Mouse (Mus musculus) granulocyte monocyte progenitor cell, adult 5-6 weeks (primary cell): Measurements from ENCODE around the gene Gli2. TPM values are rescaled to one million over a fixed set of nuclear protein-coding genes. Genes with fewer than 3 reads are reported as not detected.

ENCODE experiments used
- ATAC-seq: replicated peaks from 2 replicates; pipeline ENCODE4 v1.8.0; 2016; ENCODE audit warnings: mild to moderate bottlenecking, moderate TSS enrichment, inconsistent platforms; ENCODE audit not compliant: poor library complexity, severe bottlenecking
- total RNA-seq, 2 experiments: library from RNA; stranded (forward) in 1 of 2; stranded (reverse) in 1 of 2; fragments of 200-712, 200-1000 nt in 1 of 2; fragments of >200 nt in 1 of 2; fragmentation: Nextera tagmentation in 1 of 2; gene quantifications; 2 replicates each; pipeline ENCODE4 v1.2.3; 2014 to 2017

Gli2 gene
- total RNA-seq, 2 experiments from 2014 or later, result not detected

DNA sequence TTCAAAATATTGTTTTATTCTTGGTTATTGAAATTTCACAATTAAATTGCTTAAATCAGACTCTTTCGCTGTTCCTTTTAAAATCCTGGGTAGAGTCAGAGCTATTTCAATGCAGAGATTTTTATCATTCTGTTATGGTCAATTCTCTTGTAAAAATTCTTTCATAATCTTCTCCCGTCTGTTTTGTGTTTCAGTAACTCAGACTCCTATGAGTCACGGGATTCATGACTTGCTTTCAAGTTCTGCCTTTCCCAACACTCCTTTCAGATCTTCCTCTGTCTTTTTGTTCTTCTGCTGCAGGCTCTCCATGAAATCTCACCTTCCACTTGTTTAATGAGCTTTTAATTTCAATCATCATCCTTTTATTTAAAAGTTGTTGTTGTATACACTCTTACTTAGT lies 100.4 kb downstream of the Gli2 start:
- no peak for ATAC-seq

DNA sequence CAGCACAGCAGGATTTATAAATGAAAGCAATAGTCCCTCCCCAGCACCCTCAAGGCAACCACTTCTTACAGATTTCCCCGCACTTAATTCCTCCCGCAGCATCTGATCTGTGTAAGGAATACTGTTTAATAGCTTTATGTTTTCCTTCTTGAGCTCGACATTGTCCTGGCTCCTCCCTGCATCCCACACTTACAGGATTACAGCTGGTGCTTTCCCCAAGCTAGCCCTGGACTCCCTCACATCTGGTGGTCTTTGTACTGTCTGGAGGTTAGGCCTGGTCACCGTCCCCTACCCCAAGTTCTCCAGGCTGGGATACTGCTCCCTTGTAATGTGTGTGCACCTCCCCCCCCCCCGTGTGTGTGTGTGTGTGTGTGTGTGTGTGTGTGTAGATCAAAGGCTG lies 101.1 kb downstream of the Gli2 start:
- ATAC-seq, result no peak

DNA sequence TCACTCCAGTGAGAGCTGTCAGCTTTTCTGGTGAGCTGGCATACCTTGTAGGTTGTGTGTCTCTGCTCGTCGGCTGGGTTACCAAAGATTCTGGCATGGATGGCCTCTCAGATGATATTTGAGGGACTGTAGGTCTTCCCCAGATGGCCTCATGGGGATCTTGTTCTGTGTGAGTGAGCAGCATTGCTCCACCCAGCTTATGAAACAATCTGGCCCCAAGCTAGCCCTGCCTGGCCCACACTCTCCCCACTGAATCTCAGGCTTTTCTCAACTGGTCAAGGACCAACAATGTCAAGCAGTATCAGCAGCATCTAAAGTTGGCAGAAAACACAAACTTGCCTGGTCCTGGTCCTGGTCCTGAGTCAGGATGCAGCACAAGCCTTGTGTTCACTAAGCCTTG lies 105.0 kb downstream of the Gli2 start:
- ATAC-seq, result no peak

DNA sequence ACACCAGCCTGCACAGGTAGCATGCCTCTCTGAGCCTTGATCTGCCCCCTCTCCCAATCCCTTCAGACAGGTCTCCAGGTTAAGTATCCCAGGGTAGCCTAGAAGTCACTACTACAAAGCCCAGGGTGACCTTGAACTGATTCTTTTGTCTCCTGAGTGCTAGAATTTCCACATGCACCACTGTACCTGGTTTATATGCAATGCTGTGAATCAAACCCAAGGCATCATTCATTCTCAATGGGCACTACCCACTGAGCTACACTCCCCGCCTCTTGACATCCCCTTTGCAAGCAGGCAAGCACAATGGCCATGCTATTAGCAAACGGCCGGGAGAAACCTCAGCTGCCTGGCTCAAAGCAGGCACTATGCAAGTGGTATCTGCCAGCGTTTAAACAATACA lies 106.2 kb downstream of the Gli2 start:
- ATAC-seq, result no peak

DNA sequence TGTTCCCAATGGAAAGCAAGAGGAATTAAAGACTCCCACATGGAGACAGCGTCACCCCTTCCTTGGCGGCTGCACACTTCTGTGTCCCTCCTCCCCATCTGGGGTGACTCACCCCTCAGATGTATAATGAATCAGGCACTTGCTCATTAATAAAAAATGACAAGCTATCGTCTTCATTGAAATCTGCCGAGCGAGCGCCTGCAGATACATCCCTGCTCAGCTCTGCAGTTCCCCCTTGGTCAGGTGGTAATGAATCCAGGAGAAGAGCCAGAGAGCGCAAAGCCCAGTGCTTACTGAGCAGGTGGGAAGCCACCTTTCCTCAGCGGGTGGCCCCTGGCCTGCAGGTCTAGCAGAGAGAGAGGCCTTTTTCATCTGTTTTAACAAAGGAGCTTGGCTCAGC lies 112.1 kb downstream of the Gli2 start:
- no peak for ATAC-seq

DNA sequence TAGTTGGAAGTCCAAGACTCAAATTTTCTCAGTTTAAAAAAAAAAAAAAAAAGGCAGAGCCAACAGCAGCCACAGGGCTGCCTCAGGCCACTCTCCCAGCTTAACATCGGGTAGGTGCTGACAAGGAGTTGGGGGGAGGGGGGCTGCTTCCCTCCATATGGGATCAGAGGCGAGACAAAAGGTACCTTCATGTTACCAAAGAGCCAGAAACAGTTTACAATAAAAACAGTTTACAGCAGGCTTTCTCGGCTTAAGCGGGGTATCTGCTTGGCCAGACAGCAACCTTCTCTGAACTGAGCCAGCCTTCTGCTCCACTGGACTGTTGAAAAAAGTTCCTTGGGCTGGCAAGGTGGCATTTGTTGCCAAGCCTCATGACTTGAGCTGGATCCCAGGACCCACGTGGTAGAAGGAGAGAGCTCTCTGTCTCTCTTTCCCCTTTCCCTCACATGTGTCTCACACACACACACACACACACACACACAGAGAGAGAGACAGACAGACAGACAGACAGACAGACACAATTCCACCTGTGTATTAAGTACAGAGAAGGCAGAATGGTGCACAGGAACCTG lies 113.1 kb downstream of the Gli2 start:
- no peak for ATAC-seq

DNA sequence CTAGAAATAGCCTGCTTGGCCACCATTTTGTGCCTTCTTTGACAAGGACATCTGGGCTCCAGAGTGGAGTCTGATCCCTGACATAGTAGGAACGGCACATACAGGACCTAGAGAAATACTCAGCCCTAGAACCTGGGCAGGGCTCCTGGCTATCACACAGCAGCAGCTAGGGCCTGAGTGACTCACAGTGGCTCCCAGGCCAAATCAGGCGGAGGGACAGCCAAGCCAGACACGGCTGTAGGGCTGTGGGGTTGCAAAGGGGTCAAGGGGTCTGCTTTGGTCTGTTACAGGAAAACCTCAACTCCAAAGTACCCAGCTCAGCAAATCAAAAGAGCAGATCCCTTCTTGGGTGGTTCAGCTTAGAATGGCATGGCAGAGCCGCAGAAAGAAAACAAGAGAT lies 115.2 kb downstream of the Gli2 start:
- ATAC-seq, result no peak

DNA sequence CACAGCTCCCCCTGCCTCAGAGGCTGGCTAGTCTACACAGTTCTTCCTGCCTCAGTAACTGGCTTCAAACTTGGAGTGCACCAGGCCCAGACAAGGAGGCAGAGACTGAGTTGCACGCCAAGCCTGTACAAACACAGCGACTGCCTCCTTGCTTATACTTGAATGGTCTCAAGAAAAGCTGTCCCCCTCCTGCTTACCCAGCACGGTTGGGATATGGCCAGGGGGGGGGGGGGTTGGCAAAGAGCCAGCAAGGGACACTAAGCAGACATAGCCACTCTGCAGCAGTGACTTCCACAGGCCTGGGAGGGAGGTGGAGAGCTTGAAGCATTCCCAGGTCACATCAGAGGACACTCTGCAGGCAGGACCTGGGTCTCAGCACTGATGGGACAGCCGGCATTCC lies 117.3 kb downstream of the Gli2 start:
- ATAC-seq, result no peak

DNA sequence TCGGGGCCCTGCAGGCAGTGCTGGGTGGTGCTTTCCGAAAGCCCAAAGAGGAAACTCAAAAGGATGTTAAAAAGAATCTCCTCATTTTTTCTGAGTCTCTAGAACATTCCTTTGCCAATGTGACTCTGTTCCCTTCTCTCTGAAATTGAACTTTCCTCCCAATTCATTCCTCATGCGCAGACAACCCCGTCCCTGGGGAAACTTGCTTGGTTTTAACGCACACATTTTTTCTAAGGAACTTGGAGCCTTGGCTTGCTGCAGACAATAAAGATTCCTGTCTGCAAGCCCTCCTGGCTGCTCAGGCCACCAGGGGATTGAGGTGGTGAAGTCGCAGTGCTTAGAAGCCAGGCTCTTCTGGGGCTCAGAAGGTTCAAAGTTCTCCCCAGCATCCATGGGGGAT lies 117.9 kb downstream of the Gli2 start:
- no peak for ATAC-seq

DNA sequence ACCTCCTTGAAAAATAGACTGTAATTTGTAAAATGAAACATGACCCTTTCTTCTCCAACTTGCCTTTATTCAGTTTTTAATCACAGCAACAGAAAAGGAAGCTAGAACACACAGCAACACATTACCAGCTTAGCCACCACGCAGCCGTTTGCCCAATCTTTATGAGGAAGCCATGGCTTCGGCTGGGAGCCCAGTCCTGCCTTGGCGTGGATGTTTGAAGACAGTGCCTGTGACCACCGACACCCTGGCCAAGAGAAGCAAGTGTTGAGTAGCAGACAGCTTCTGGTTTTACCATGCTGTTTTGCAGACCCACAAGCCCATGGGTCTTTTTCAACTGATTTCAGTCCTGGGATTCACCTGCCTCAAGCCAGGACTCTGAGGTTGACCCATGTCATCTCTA lies 121.3 kb downstream of the Gli2 start:
- ATAC-seq, result no peak

DNA sequence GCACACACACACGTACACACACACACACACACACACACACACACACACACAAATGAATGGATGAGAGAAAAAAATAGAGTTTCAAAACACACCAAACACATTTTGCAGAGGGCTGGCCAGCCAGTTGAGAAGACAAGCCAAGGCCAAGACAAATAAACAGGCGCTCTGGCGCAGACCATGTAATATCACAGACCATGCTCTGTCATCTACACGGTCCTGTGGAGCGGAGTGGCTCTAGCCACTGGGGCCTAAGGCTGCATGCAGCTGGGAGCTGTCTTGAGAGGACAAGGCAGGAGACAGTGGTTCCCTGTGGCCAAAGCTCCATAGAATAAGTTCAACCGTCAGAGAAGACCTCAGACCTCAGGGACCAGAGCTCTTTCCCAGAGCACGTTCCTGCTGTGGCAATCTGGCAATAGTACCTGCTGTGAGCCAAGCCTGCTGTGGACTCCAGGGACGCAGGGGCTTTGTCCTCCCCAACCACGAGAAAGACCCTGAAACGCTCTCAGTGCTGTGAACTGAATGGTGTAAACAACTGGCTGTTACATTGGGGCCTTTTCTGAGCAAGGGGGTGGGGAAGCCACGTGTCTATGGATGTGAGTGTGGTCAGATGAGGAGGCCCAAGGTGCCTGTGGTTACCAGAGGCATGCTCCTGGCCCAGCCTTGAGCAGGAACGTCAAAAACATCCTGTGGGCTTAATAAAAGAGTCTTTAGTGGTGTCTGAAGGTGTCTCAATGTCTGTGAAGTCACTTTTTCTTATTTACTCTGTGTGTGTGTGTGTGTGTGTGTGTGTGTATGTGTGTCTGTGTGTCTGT lies 125.7 kb downstream of the Gli2 start:
- ATAC-seq, result no peak

DNA sequence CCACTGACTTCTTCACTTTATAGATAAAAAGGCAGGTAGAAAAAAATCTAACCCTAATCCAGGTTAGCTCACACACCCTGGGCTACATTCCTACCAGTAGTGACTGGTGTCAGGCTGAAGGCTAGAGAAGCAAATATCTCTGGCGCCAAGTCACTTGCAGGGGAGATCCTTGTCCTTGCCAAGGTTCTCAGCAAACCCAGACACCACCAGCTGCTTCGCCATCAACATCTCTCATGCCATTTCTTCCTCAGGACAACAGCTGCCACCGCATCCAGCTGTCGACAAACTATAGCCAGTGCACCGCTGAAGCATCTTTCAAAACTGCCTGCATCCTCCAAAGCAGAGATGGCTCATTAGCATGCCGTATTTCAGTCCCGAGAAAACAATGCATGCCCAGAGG lies 126.9 kb downstream of the Gli2 start:
- no peak for ATAC-seq

DNA sequence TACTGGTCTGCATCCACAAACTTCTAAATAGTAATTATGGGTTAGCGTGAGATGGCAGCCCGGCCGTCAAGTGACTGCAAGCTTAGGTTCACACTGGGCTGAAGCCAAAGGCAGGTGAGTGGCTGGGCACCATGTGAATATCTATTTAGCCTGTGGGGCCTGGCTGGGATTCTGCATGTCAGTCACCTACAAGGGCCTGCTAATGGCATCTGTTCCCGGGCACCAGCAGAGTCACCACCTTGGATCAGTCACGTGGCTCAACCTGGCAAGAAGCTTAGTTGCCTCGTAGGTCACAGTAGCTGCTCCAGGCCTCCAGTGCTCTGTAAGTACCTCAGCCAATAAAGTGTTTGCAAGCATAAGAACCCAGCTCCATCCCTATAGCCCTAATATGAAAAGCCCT lies 131.2 kb downstream of the Gli2 start:
- ATAC-seq, result no peak

DNA sequence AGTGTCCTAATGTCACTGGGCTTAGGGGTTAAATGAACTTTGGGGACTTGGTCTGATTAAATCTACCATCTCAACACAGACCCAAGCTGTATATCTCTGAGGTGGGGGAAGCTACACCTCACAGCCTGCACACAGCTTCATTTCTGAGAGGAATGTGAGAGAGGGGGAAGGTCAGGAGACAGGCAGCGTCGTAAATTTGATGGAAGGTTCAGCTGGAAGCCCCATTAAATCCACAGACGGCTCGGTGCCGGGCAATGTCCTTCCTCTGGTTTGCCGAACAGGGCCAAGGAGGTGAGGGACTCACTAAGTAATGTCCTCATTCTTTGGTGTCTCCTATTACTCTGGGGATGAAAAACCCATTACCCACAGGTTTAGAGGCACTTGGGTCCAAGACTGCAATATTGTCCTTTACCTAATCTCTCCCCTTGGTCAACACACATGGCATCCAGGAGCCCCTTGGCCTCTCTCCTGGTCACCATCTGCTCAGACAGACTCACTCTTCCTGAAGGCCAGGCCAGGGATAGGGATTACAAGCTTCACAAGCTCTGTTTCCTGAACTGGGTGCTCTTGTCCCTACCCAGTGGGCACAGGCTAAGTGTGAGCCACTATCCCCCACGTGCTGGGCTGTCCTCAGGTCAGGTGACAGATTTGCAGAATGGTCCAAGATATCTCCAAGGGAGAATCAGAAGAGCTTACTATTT lies 135.7 kb downstream of the Gli2 start:
- no peak for ATAC-seq

DNA sequence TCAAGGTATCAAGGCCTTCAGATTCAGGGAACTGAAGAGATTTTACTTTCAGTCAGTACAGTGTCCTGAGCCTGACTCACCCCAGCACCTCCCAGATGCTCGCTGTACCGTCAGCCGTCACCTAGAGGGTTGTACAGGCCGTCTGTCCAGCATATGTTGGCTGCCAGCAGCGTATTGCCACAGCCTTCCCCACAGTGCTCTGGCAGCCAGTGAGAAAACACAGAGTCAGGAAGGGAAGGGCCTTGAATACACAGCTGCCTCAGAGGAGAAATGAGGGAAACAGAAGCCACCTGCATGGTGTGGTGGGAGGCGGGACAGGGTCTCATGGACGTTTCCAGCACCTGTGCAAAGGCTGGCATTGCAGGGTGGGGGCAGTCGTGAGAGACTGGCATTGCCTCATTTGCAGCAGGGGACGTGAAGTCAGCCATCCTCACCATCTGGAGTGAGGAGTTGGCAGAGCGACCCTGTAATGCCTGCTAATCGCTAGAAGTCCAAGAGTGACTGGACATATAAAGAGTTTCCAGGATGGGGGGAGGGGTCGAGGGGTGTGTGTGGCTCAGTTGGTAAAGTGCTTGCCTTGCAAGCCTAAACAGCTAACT lies 136.8 kb downstream of the Gli2 start:
- ATAC-seq, result no peak

DNA sequence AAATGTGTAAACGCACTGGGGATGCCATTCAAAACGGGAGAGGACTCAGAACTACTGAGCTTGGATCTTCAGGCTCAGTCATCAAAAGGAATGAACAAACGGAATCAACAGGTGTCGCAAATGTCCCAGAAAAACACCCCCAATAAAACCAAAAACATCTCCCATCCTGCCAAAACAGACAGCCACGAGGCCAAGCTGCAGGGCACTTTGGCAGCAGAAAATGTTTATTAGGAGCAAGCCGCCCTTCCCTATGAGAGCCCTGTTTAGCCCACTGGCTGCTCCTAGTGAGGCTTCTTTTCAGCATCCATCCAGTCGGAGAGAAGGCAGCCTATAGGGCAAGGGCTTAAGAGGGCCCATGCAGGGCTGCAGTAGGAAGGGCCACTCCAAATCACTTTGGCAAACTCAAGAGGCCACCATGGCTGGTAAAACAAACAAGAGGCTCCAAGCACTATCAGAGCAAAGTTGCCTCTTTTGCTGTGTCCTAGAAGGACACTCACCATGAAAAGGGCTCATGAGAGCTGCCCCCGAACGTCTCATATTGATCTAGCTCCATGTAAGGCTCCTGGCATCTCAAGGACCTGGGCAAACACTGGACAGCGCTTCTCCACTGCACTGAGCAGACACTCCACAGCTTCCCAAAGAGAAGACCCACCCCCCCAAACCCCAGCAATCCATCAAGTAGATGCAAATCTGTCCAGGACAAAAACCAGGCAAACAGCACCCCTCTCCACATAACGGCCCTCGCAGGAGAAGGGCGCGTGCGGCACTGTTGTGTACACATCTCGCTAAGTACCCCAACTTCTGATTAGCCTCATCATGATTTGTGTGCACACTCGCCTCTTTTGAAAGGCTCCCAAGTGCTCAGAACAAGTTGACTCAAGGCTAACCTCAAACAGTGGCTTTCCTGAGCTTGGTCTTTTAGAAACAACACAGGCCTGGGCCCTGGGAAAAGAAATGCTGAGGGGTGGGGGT lies 139.7 kb downstream of the Gli2 start:
- no peak for ATAC-seq

DNA sequence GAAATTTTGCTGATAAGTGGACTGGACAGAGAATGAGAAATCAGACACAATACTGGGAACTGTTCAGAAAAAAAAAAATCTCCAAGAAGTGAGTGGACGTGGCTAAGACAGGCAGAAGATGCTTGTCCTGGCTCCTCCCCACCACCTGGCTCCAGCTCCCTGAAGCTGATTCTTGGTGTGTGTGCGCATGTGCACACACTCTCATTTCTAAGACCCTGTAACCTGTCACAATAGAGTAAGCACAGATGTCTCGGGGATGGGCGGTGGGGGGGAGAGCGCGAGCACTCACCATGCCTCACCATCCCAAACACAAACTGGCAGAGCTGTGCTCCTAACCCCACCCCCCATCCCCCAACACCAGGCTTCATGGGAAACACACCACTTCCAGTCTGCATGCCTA lies 140.5 kb downstream of the Gli2 start:
- ATAC-seq, result no peak

DNA sequence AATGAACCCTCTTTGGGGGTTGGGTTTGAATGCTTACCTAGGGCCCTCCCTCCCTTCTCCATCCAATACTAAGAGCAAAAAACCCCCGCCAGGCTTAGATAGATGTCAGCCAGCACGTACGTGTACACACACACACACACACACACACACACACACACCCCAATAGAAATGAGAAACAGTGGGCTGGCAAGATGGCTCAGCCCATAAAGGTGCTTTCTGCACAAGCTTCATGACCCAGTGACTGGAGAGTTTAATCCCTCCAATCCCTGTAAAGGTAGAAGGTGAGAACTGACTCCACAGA lies 142.0 kb downstream of the Gli2 start:
- ATAC-seq, result no peak

DNA sequence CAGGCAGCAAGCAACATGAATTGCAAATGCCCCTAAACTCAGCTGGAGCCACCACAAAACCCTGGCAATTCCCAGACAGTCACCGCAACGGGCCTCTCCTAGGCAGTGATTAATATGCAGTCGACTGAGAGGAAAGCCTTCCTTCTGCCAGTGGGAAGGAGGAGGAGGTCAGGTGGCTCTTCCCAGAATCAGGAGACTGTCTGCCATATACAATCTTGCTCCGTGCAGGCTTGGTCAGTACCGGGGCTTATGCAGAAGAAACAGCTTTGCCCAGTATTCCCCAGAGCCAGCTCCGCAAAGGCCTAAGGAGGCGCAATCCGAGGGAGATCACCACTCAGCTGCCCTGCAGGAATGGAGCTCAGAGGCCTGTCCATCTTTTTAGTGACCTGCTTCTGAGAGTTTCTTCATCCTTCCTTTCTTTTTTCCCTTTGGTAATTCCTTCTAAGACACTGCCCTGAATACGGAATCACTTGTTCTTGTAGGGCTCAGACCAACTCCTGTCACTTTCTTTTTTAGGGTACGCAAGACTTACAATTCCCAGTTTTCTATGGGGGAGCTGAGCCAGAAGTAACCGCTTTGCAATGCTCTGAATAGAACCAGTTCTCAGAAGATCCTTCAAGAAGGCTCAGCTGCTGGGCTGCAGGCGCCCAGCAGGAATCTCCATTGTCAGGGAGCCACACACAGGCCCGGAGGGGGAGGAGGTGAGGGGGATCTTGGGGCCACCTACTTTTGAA lies 142.6 kb downstream of the Gli2 start:
- ATAC-seq, result no peak

DNA sequence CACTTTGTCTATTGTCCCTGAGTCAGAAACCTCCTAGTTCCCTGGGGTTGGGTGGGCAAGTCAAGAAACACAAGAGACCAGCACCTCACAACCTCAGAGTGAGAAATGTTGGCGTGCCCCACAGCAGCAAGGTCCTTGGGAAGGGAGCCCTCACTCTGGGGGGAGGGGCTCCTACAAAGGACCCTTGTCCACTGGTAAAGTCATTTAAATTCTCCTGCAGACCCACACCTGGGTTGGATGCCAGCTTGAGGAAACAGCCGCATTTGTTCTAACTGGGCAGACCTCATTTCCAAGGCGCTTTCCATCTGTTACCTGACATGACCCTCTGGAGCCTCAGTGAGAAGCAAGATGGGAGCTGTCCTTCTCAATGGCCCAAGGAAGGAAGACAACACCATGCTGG lies 144.4 kb downstream of the Gli2 start:
- ATAC-seq, result no peak
